Mouse (Mus musculus) layer of hippocampus, adult 9-11 months (tissue): Measurements from ENCODE around the gene Pepd.
"Not testable (repeated sequence)": the region's sequence is repeated elsewhere in the genome, so short reads cannot be mapped to it uniquely, and the experiment has no call there.

Experiments used
- DNase-seq: peaks from one replicate; pipeline ENCODE4 v3.0.0; 2022

Gene Pepd

GRCm38 (mm10) chr7:34933142-34933541 is 21.0 kb downstream of the Pepd start:
- no peak for DNase-seq

DNA sequence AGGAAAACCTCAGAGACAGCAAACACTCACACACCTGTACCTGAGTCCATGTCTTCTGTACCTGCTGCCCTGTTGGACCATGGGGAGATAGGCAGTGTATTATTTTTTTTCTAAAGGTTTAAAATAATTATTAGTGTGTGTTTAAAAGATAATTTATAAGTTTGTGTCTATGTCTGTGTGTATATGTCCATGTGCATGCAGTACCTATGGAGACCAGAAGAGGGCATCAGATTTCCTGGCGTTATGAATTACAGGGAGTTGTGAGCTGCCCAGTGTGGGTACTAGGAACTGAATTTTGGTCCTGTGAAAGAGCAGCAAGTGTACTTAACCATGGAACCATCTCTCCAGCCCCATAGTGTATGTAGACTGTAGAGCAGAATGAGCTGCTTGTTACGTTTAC is 24.2 kb downstream of the Pepd start:
- DNase-seq: no peak

DNA sequence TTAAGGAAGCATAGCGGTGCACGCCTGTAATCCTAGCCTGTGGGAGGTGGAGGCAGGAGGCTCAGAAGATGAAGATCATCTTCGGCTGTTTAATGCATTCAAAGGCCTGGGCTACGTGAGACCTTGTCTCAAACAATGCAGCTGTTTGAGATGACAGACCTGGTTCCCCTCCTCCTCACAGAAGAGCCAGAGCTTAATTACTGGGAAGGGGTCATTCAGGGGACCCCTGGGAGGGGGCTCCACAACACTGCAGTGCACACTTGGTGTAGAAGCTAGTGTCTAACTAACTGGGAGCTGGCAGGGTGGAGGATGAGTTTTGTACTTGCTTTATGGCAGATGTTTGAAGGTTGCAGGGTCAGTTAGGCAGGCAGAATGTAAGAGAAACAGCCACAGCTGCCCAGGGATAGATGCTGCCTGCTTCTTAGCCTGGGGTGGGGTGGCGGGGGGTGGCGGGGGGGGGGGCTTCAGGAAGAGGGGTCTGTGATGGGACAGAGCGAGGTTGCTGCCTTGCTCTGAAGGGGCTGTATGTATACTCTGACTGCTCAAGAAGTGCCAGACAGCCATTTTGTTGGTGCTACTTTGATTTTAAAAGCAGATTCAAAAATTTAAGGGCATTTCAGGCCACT is 26.6 kb downstream of the Pepd start:
- no peak for DNase-seq

DNA sequence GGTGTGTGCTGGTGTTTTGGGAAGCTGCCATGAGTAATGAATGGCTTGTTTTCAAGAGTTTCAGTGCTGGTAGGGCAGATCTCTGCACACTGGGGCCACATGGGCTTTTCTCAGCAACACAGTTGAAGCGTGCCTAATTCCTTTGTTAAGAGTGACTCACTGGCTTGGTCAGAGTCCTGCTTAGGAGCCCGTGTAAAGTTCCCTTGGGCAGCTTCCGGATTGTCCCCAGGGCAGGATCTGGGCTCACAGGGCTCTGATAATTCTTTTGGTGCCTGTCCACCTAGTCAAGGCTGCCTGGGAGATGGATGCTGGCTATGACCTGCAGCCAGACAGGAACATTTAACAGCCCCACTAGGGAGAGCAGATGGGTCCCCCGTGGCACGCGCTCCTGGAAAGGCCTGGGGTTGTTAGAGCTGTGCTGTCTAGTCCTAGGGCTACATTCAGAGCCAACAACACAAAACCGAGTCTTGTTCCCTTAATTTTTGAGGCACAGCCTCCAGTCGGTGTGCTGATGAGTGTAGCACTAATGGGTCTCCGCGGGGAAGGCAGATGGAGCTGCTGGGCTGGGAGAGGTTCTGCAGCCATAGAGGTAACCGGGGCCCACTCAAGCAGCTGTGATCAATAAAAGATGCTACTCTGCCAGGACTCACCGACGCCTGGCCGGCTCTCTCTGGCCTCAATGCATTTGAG is 27.2 kb downstream of the Pepd start:
- peak; percentile 79 for DNase-seq

GRCm38 (mm10) chr7:34939952-34940312 is 27.8 kb downstream of the Pepd start:
- no peak for DNase-seq

DNA sequence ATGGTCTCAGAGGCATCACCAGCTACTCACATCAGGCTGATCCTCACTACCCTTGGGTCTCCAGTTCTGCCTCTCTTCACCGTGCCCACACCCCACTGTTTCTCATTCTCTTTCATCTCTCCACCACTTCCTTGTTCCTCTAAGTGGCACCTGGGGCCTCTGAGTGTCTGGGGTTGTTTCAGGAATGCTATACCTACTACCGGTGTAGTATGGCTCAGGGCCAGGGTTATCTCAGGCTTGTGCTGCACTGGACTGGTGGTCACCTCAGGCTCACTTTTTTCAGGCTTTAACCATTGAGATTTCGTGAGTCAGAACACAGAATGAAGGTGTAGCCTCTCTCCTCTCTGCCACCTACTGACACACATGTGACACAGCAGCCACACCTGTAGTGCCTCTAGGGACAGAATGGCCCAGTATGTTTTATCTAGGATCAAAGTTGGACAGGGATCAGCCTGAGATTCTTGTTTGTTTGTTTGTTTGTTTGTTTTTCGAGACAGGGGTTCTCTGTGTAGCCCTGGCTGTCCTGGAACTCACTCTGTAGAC is 31.5 kb downstream of the Pepd start:
- DNase-seq: no peak

DNA sequence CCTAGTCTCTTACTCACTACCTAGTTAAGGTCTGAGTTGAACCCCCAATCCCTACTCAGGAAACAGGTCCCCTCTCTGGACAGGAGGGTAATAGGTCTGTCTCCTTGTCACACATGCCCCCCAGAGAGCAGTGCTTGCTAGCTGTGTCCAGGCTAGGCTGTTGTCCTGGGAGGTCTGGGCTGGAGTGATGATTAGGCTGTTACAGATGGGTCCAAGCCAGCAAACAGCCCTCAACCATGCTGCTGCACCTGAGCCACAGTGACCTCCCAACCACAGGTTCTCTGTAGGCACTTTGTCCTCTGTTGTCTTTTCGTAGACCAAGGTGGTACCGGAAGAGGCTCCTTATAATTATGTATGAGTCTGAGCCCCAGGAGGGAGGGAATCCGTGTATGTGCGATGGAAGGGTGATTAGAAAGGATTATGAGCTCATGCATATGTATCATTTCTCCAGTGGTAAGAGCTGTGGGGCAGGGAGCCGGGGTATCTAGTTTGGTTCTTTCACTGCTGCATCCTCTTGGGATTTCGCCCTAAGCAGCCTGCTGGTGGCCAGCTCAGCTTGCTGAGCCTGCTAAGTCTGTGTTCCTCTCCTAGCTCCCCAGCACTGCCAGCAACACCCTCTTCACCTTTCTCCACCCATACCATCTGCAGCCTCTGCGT is 34.2 kb downstream of the Pepd start:
- no peak for DNase-seq

DNA sequence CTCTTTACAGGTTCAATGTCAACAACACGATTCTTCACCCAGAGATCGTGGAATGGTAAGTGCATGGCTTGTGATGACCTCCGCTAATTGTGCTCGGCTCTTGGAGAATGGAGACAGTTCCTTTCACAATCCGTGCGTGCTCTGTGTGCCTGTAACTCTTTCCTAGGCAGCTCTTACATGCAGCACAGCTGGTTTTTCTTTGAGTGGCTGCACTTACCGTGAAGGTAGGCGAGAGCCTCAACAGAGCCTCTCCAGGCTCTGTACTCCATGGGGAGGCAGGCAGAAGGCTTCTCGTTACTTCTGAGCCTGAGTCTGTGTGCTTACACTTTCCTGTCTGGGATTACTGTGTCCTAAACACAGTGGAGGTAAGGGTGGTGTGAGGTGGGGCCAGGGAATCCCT is 42.4 kb downstream of the Pepd start:
- DNase-seq: no peak

DNA sequence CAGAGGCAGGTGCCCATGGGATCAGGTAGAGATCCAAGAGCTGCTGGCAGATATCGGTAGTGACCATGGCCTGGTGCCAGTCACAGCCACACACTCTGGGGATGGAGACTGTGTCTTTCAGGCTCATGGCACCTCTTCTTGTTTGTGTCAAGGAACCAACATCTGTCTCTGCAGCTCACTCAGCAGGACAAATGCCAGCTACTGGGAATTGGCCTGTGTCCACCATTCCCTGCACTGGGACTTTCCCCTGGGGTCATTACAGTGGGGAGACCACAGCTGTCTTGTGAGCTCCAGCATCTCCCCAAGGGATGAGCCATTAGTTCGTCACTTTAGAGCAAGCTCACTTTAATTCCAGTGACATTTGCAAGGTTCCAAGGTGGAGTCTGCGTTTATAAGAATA is 43.1 kb downstream of the Pepd start:
- DNase-seq: no peak

GRCm38 (mm10) chr7:34957138-34957537 is 45.0 kb downstream of the Pepd start:
- DNase-seq: no peak

GRCm38 (mm10) chr7:34963889-34964645 is 51.9 kb downstream of the Pepd start:
- DNase-seq: peak; percentile 47

GRCm38 (mm10) chr7:34967362-34967761 is 55.2 kb downstream of the Pepd start:
- DNase-seq: no peak

- DNase-seq: no peak
These were observed 56.7 kb downstream of the Pepd start for GRCm38 (mm10) chr7:34968749-34969433.

GRCm38 (mm10) chr7:34971826-34972225 is 59.6 kb downstream of the Pepd start:
- DNase-seq: no peak

- peak; percentile 15 for DNase-seq
These were observed 60.8 kb downstream of the Pepd start for GRCm38 (mm10) chr7:34972990-34973440.

- DNase-seq: no peak
These were observed 61.7 kb downstream of the Pepd start for GRCm38 (mm10) chr7:34973877-34974276.

DNA sequence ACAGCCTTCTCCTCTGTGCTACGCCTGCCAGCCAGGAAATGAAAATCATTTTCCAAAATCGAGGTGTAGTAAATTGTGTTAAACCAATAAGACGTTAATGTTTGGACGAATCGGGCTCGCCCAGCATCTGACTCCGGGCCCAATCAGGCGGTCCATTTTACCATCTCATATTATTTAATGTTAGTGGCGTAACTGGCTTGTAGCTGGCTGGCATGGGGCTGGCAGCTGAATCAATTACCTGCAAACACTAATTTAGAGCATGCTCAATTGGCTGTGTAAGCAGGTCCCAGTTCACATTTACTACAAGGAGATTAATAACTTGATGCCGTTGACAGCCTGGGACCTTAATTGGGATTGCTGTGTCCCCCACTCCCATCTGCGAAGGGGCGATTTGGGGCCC is 63.7 kb downstream of the Pepd start:
- no peak for DNase-seq

DNA sequence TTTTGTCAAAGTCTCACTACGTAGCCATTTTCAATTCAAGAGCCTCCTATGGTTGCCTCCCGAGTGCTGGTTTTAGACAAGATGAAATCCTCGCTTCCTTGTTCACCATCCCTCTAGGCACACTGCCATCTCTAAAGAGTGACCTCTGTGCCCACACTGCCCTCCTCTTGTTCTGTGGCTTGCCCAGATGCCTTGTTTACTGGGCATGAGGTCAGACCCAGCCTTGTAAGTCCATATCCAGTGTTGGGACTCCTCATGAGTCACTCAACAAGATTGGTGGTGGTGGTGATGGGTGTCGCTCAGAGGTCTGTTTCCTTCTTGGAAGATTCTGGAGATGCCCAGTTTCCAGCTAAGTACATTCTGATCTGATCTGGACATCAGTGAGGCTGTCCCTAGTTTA is 65.2 kb downstream of the Pepd start:
- no peak for DNase-seq

- no peak for DNase-seq
These were observed 69.6 kb downstream of the Pepd start for GRCm38 (mm10) chr7:34981803-34982202.

DNA sequence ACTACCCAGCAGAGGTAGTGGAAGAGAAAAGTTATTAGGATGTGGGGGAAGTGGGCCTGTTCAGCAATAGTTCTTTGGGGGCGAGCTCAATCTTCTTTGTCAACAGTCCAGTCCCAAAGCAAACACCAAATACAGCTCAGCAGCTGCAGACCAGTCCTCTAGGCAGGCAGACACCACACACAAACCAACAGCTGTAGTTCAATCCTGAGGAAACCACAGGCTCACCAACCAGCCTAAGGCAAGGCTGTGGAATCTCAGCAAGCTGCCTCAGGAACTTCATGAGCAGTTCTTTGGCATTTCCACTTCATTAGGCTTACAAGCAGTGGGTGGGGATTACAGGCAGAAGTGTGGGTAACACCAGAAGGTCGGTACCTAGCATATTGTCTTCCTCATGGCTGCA is 70.2 kb downstream of the Pepd start:
- not testable (repeated sequence) for DNase-seq

DNA sequence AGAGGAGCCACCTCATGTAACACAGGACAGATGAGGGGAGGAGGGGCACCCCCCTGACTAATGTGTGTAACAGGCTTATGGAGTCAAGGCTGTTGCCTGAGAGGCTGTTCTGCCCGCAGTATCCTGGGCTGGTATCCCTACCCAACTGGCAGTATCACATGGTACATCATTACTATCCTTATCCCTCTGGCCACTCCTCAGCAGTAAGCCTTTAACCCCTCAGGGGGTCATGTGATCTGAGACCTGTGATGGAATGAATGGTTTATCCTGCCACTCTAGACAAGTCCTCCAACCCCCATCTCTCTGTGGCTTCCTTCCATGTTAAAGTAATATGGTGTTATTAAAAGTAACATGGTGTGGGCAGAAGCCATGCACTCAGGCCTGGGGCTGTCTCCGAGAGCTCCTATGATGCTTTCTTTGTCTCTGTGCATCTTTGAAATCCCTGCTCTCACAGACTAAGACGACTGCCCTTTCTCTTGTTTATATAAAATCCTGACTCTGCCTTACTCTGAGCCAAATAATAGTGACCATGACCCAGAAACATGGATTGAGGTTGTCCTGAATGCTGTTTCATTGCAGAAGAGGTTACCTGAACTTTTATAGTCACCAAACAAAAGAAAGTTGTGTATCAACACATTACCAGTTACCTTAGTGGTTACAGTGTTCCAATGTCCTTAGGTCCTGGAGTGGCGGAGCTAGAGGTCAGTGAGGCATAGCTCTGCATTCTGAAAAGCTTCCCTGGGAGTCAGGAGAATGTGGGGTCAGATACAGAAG is 71.7 kb downstream of the Pepd start:
- no peak for DNase-seq
